Mouse (Mus musculus) hindbrain, embryonic 15.5 days (tissue): ENCODE data around the gene Atxn7. TPM values are rescaled to one million over a fixed set of nuclear protein-coding genes. Genes with fewer than 3 reads are reported as not detected.
"Not testable (repeated sequence)": the region's sequence is repeated elsewhere in the genome, so short reads cannot be mapped to it uniquely, and the experiment has no call there.

ENCODE experiments used
- ATAC-seq: fragments of 200-750 bp; cut with Nextera tagmentation; 2 replicates; pipeline ENCODE4 v1.8.0; 2017; ENCODE audit warnings: low read depth, moderate number of reproducible peaks, moderate TSS enrichment; ENCODE audit not compliant: low FRiP score
- H3K27ac ChIP-seq: fragments of 300-500 bp; sonication (generic); replicated peaks from 2 replicates; pipeline ENCODE4 v1.5.1; 2015; ENCODE audit warnings: mild to moderate bottlenecking, inconsistent platforms
- H3K27me3 ChIP-seq: fragments of 300-500 bp; sonication (generic); 2 replicates; pipeline ENCODE4 v1.6.1; 2015; ENCODE audit warnings: control low read depth, inconsistent platforms
- H3K36me3 ChIP-seq: fragments of 300-500 bp; sonication (generic); 2 replicates; pipeline ENCODE4 v1.6.1; 2015; ENCODE audit warnings: control low read depth, inconsistent platforms
- H3K4me1 ChIP-seq: fragments of 300-500 bp; sonication (generic); replicated peaks from 2 replicates; pipeline ENCODE4 v1.6.1; 2015; ENCODE audit warnings: control low read depth, inconsistent platforms
- H3K4me2 ChIP-seq: fragments of 300-500 bp; sonication (generic); 2 replicates; pipeline ENCODE4 v1.6.1; 2015; ENCODE audit warnings: moderate library complexity, mild to moderate bottlenecking, inconsistent platforms
- H3K4me3 ChIP-seq: fragments of 300-500 bp; sonication (generic); 2 replicates; pipeline ENCODE4 v1.5.1; 2015; ENCODE audit warnings: mild to moderate bottlenecking, inconsistent platforms
- H3K9ac ChIP-seq: fragments of 300-500 bp; sonication (generic); 2 replicates; pipeline ENCODE4 v1.6.1; 2015; ENCODE audit warnings: inconsistent platforms
- H3K9me3 ChIP-seq: fragments of 300-500 bp; sonication (generic); 2 replicates; pipeline ENCODE4 v1.6.1; 2016; ENCODE audit warnings: control low read depth, inconsistent platforms
- WGBS: fragments of 180-500 bp; shearing (Covaris S2); methylation state at CpG from one replicate; pipeline ENCODE4 v1.1.7; 2015; 5-methylcytosine and 5-hydroxymethylcytosine counted together
- polyA plus RNA-seq: library from polyadenylated mRNA; unstranded; fragments of >200 nt; fragmentation: Nextera tagmentation; extraction: Ambion mirVana; gene quantifications from 2 replicates; pipeline ENCODE4 v1.2.1, GENCODE M21; 2015

The Atxn7 gene
- polyA plus RNA-seq, 1 experiment from 2014 or later: 4.6 TPM

DNA sequence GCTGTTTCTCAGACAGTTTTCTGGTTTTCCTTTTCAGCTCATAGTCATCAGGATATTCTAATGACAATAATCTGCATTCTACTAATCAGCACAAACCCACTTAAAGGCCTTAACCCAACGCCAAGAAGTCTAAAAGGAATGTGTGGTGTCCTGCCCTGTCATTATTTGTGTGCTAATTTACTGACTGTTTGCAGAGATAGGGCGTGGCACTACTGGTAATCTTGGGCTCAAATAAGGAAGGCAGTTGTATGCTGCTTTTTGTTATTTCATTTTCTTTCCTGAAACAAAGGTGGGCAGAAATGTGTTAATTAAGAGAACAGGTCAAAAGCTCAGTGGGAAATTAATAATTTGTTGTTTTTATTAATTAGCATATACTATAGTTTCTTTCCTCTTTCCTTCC lies 75.1 kb downstream of the Atxn7 start:
- H3K9ac ChIP-seq: no peak overlapping the region
- WGBS: 80% methylated on average over 2 of the region's 2 CpGs
- H3K4me3 ChIP-seq: no peak overlapping the region
- ATAC-seq: no peak
- no peak overlapping the region for H3K27ac ChIP-seq
- no peaks in the 10 kb centered on the region for H3K4me1 ChIP-seq
- H3K4me2 ChIP-seq: no peak overlapping the region
- H3K9me3 ChIP-seq: no peaks in the 10 kb centered on the region
- H3K27me3 ChIP-seq: no peaks in the 10 kb centered on the region
- no peaks in the 10 kb centered on the region for H3K36me3 ChIP-seq

- Histone ChIP-seq H3K4me2 (no peak overlapping the region), H3K27me3 (no peaks in the 10 kb centered on the region), H3K27ac (no peak overlapping the region), H3K36me3 (no peaks in the 10 kb centered on the region), H3K9me3 (no peaks in the 10 kb centered on the region), H3K4me3 (no peak overlapping the region), H3K9ac (no peak overlapping the region), H3K4me1 (no peaks in the 10 kb centered on the region)
- WGBS: 81% methylated on average over 2 of the region's 2 CpGs
- ATAC-seq: no peak
Measured at GRCm38 (mm10) chr14:14038233-14038632, 77.0 kb downstream of the Atxn7 start.

GRCm38 (mm10) chr14:14042336-14042735 lies 81.1 kb downstream of the Atxn7 start:
- Histone ChIP-seq H3K36me3 (peaks cover 10% of the 10 kb centered on the region), H3K27me3 (no peaks in the 10 kb centered on the region), H3K4me3 (no peak overlapping the region), H3K4me2 (no peak overlapping the region), H3K4me1 (no peaks in the 10 kb centered on the region), H3K9ac (no peak overlapping the region), H3K27ac (no peak overlapping the region), H3K9me3 (no peaks in the 10 kb centered on the region)
- no peak for ATAC-seq
- WGBS: 76% methylated on average over 4 of the region's 4 CpGs

GRCm38 (mm10) chr14:14054386-14054785 lies 93.1 kb downstream of the Atxn7 start:
- 90% methylated on average over 2 of the region's 2 CpGs for WGBS
- no peaks in the 10 kb centered on the region for H3K4me1 ChIP-seq
- ATAC-seq: peak; percentile 80; the same call in 1 of the 2 replicates
- no peaks in the 10 kb centered on the region for H3K9me3 ChIP-seq
- no peak overlapping the region for H3K4me3 ChIP-seq
- peaks cover 11% of the 10 kb centered on the region for H3K36me3 ChIP-seq
- no peaks in the 10 kb centered on the region for H3K27me3 ChIP-seq
- no peak overlapping the region for H3K27ac ChIP-seq
- no peak overlapping the region for H3K4me2 ChIP-seq
- H3K9ac ChIP-seq: no peak overlapping the region

DNA sequence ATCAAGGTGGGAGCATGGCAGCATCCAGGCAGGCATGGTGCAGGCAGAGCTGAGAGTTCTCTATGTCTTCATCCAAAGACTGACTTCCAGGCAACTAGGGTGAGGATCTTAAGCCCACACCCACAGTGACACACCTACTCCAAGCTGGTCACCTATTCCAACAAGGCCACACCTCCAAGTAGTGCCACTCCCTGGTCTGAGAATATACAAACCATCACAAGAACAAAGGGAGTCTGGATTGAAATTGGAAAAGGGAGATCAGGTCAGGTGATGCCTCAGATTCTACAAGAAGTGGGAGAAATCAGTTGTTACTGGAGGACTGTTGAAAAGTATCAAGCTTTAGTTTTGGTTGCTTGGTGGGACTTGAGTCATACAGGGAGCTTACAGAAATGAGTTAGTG lies 98.4 kb downstream of the Atxn7 start:
- not testable (repeated sequence) for H3K4me3 ChIP-seq, H3K4me1 ChIP-seq, H3K9me3 ChIP-seq, ATAC-seq, H3K27me3 ChIP-seq, H3K4me2 ChIP-seq, H3K9ac ChIP-seq, H3K27ac ChIP-seq
- H3K36me3 ChIP-seq: peaks cover 11% of the 10 kb centered on the region

DNA sequence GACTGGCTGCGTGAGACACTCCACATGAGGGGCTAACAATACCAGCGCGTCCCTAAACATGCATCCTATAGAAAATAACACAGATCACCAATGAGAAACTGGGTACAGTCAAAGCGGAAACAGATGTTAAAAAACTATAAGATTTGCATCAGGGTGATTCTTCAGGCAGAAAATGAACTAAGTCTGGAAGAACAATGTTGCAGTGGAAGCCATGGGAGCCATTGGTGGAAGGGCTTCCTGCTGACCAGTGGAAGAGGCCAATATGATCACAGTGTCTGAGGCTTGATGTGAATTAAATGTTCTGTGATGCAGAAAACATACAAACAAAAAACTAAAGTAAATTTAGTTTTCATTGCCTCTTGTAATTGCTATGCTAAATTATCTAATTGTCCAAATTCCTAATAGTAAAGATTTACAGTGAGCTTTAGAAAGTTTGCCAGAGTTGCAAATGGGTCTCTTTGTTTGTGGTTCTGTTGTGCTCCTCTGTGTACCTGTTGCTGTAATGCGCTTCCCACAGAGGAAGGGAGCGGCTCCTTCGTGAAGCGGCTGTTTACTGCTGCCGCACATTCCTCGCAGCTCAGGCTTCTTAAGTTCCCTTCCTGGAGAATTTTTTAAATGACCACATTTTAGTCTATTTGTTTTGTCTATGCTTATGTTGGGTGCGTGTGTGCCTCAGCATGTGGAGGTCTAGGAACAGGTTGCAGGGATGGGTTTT lies 101.4 kb downstream of the Atxn7 start:
- WGBS: 78% methylated on average over 11 of the region's 11 CpGs
- H3K27ac ChIP-seq: no peak overlapping the region
- H3K4me1 ChIP-seq: peaks cover 11% of the 10 kb centered on the region; the same call in 1 of the 2 replicates
- no peaks in the 10 kb centered on the region for H3K36me3 ChIP-seq
- no peak overlapping the region for H3K4me3 ChIP-seq
- ATAC-seq: no peak
- no peaks in the 10 kb centered on the region for H3K27me3 ChIP-seq
- H3K9ac ChIP-seq: no peak overlapping the region
- no peak overlapping the region for H3K4me2 ChIP-seq
- no peaks in the 10 kb centered on the region for H3K9me3 ChIP-seq

- Histone ChIP-seq H3K9me3 (no peaks in the 10 kb centered on the region), H3K36me3 (no peaks in the 10 kb centered on the region), H3K4me2 (no peak overlapping the region), H3K4me1 (peaks cover 14% of the 10 kb centered on the region; the same call in 1 of the 2 replicates), H3K4me3 (no peak overlapping the region), H3K9ac (no peak overlapping the region), H3K27me3 (no peaks in the 10 kb centered on the region), H3K27ac (no peak overlapping the region)
- WGBS: 66% methylated on average over 5 of the region's 5 CpGs
- no peak for ATAC-seq
Measured at GRCm38 (mm10) chr14:14063382-14063781, 102.1 kb downstream of the Atxn7 start.

DNA sequence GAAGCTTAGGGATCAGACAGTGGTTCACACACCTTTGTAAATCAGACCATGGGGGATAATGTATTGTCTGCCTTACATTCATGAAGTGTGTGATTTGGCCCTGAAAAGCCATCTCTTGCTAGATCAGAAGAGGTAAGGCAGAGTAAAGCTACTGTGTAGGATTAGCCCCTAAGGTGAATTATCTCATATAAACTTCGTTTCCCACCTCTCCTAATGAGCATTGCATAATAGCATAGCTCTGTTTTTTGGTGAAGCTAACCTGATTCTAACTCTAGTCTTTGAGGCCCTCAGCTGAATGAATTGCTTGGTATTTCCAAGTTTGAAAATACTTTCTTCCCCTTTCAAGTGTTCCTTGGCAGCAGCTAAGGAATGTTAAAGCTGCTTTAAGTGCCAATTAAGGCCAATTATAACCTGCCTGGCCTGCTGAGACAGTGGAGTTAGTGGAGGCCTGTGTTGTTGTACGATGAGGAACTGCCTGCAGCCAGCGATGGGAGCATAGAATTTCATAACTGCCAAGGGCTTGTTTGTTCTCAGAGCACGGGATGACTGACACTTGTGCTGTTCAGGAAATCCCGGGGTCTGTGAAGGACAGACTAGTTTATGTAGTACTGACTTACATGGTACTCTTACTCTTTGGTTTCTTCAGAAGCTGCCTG lies 103.4 kb downstream of the Atxn7 start:
- no peaks in the 10 kb centered on the region for H3K9me3 ChIP-seq
- H3K4me3 ChIP-seq: no peak overlapping the region
- no peak for ATAC-seq
- H3K27ac ChIP-seq: 0 out of 2 replicates have a peak overlapping the region, but pooled peaks have one; percentile 32
- H3K4me1 ChIP-seq: peaks cover 14% of the 10 kb centered on the region; the same call in 1 of the 2 replicates
- H3K36me3 ChIP-seq: no peaks in the 10 kb centered on the region
- H3K4me2 ChIP-seq: no peak overlapping the region
- H3K27me3 ChIP-seq: no peaks in the 10 kb centered on the region
- H3K9ac ChIP-seq: no peak overlapping the region
- 24% methylated on average over 5 of the region's 5 CpGs for WGBS

GRCm38 (mm10) chr14:14065142-14065498 lies 103.9 kb downstream of the Atxn7 start:
- Histone ChIP-seq H3K4me1 (peaks cover 19% of the 10 kb centered on the region), H3K27me3 (no peaks in the 10 kb centered on the region), H3K4me3 (no peak overlapping the region), H3K9me3 (no peaks in the 10 kb centered on the region), H3K9ac (no peak overlapping the region), H3K4me2 (no peak overlapping the region), H3K27ac (0 out of 2 replicates have a peak overlapping the region, but pooled peaks have one; percentile 32), H3K36me3 (no peaks in the 10 kb centered on the region)
- peak; percentile 55; the same call in 1 of the 2 replicates for ATAC-seq
- 33% methylated on average over 4 of the region's 4 CpGs for WGBS

DNA sequence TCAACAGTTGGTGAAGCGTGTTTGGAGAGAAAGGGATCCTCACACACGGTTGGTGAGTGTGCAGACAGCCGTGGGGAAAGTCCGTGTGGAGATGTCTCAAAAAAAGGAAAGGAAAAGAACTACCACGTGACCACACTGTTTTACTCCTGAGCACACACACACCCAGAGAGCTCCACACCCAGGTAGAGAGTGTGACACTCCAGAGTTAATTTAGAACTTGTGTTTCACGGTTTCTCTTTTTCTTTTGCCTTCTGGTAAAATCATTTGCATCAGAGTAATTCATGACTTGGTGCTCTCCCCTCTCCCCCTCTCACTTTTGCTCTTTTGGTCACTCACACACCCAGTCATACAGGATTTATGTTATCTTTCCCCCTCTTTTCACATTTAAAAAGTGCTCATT lies 105.0 kb downstream of the Atxn7 start:
- Histone ChIP-seq H3K4me1 (peaks cover 30% of the 10 kb centered on the region), H3K9ac (no peak overlapping the region), H3K4me3 (no peak overlapping the region), H3K27me3 (no peaks in the 10 kb centered on the region), H3K36me3 (no peaks in the 10 kb centered on the region), H3K4me2 (no peak overlapping the region), H3K27ac (no peak overlapping the region), H3K9me3 (no peaks in the 10 kb centered on the region)
- 78% methylated on average over 6 of the region's 6 CpGs for WGBS
- no peak for ATAC-seq

- peak overlapping the region; percentile 69 for H3K27ac ChIP-seq
- peaks cover 38% of the 10 kb centered on the region for H3K4me1 ChIP-seq
- no peaks in the 10 kb centered on the region for H3K9me3 ChIP-seq
- no peaks in the 10 kb centered on the region for H3K36me3 ChIP-seq
- peak; percentile 27; the same call in 1 of the 2 replicates for ATAC-seq
- no peak overlapping the region for H3K9ac ChIP-seq
- no peaks in the 10 kb centered on the region for H3K27me3 ChIP-seq
- 13% methylated on average over 10 of the region's 10 CpGs for WGBS
- peak overlapping the region; percentile 34 for H3K4me2 ChIP-seq
- no peak overlapping the region for H3K4me3 ChIP-seq
Measured at GRCm38 (mm10) chr14:14067648-14068472, 106.6 kb downstream of the Atxn7 start.

DNA sequence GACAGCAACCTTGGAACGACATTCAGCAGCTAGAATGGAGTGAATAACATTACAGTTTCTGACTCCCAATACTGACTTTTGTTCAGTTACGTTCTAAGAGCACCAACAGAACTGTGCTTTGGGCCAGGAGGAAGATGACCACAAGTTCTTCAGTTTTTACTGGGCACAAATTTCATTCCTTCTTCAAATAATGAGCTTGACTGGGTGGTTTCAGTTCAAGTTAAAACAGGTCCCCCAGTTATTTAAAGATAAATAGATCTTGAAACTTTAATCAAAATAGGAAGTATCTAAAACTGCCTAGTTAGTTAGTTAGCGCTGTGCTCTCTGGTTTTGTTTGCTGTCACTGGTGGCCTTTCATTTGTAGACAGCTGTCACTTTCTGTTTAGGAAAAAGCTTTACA lies 107.3 kb downstream of the Atxn7 start:
- Histone ChIP-seq H3K4me2 (no peak overlapping the region), H3K36me3 (no peaks in the 10 kb centered on the region), H3K27me3 (no peaks in the 10 kb centered on the region), H3K4me3 (no peak overlapping the region), H3K27ac (peak overlapping the region; percentile 17), H3K9ac (no peak overlapping the region), H3K9me3 (no peaks in the 10 kb centered on the region), H3K4me1 (peaks cover 38% of the 10 kb centered on the region)
- no peak for ATAC-seq
- 28% methylated on average over 3 of the region's 3 CpGs for WGBS
